Mouse (Mus musculus) forebrain, embryonic 14.5 days (tissue): ENCODE measurements around the gene Prdm16. TPM values are rescaled to one million over a fixed set of nuclear protein-coding genes. Genes with fewer than 3 reads are reported as not detected.

Experiments
- ATAC-seq: fragments of 200-750 bp; cut with Nextera tagmentation; 2 replicates; pipeline ENCODE4 v1.8.0; 2017; ENCODE audit warnings: mild to moderate bottlenecking, moderate library complexity
- DNase-seq: peaks from one replicate; pipeline ENCODE4 v3.0.0-alpha.2; 2015; ENCODE audit warnings: low spot score
- H3K27ac ChIP-seq: fragments of 300-500 bp; sonication (generic); 2 replicates; pipeline ENCODE4 v1.5.1; 2014; ENCODE audit warnings: low read depth, mild to moderate bottlenecking, control low read depth, low read length, moderate library complexity
- H3K27me3 ChIP-seq: fragments of 300-500 bp; sonication (generic); replicated peaks from 2 replicates; pipeline ENCODE4 v1.6.1; 2014; ENCODE audit warnings: low read length, control low read depth, mixed read lengths; ENCODE audit not compliant: control insufficient read depth, insufficient read depth
- H3K36me3 ChIP-seq: fragments of 300-500 bp; sonication (generic); 2 replicates; pipeline ENCODE4 v1.6.1; 2014; ENCODE audit warnings: low read length, control low read depth; ENCODE audit not compliant: control insufficient read depth, insufficient read depth
- H3K4me1 ChIP-seq: fragments of 300-500 bp; sonication (generic); 2 replicates; pipeline ENCODE4 v1.6.1; 2014; ENCODE audit warnings: antibody characterized with exemption, low read length, control low read depth; ENCODE audit not compliant: control insufficient read depth, insufficient read depth
- H3K4me2 ChIP-seq: fragments of 300-500 bp; sonication (generic); 2 replicates; pipeline ENCODE4 v1.6.1; 2014; ENCODE audit warnings: mild to moderate bottlenecking, control low read depth, low read length
- H3K4me3 ChIP-seq: fragments of 300-500 bp; sonication (generic); 2 replicates; pipeline ENCODE4 v1.5.1; 2014; ENCODE audit warnings: low read depth, low read length, control low read depth
- H3K9ac ChIP-seq: fragments of 300-500 bp; sonication (generic); 2 replicates; pipeline ENCODE4 v1.6.1; 2014; ENCODE audit warnings: mild to moderate bottlenecking, low read length, control low read depth, moderate library complexity
- H3K9me3 ChIP-seq: fragments of 300-500 bp; sonication (generic); replicated peaks from 2 replicates; pipeline ENCODE4 v1.6.1; 2016; ENCODE audit warnings: low read length, control low read depth, mixed read lengths; ENCODE audit not compliant: control insufficient read depth
- WGBS: fragments of 180-500 bp; shearing (Covaris S2); extraction: QIAGEN DNeasy Blood & Tissue Kit; methylation state at CpG from one replicate; pipeline ENCODE4 v1.1.7; 2014; 5-methylcytosine and 5-hydroxymethylcytosine counted together
- polyA plus RNA-seq: library from polyadenylated mRNA; unstranded; fragments of >200 nt; fragmentation: Nextera tagmentation; extraction: Ambion mirVana; gene quantifications from 2 replicates; pipeline ENCODE4 v1.2.1, GENCODE M21; 2014

The Prdm16 gene
- polyA plus RNA-seq, 1 experiment from 2014 or later = 20.6 TPM

GRCm38 (mm10) chr4:154358370-154358769, 278.3 kb downstream of the Prdm16 start:
- ATAC-seq (no peak), DNase-seq (no peak)
- 78% methylated on average over 5 of the region's 5 CpGs for WGBS
- Histone ChIP-seq H3K27me3 (no peaks in the 10 kb centered on the region), H3K4me3 (no peak overlapping the region), H3K4me1 (no peaks in the 10 kb centered on the region), H3K9me3 (no peaks in the 10 kb centered on the region), H3K4me2 (no peak overlapping the region), H3K36me3 (peaks cover 10% of the 10 kb centered on the region), H3K9ac (no peak overlapping the region), H3K27ac (no peak overlapping the region)

- no peak overlapping the region for H3K27ac ChIP-seq
- no peaks in the 10 kb centered on the region for H3K27me3 ChIP-seq
- ATAC-seq (no peak), DNase-seq (no peak)
- WGBS = 97% methylated on average over 5 of the region's 5 CpGs
- H3K9me3 ChIP-seq = no peaks in the 10 kb centered on the region
- H3K4me1 ChIP-seq = no peaks in the 10 kb centered on the region
- H3K4me3 ChIP-seq = no peak overlapping the region
- H3K9ac ChIP-seq = no peak overlapping the region
- H3K4me2 ChIP-seq = no peak overlapping the region
- H3K36me3 ChIP-seq = peaks cover 10% of the 10 kb centered on the region
Observed at GRCm38 (mm10) chr4:154355408-154355807, 281.3 kb downstream of the Prdm16 start.

- 54% methylated on average over 13 of the region's 13 CpGs for WGBS
- DNase-seq = no peak
- H3K27me3 ChIP-seq = no peaks in the 10 kb centered on the region
Observed at GRCm38 (mm10) chr4:154352246-154352645, 284.4 kb downstream of the Prdm16 start.

GRCm38 (mm10) chr4:154348197-154348786, 288.4 kb downstream of the Prdm16 start:
- no peak for ATAC-seq
- Histone ChIP-seq H3K9me3 (no peaks in the 10 kb centered on the region), H3K36me3 (peaks cover 16% of the 10 kb centered on the region; the same call in 1 of the 2 replicates), H3K9ac (no peak overlapping the region), H3K4me1 (no peaks in the 10 kb centered on the region), H3K27me3 (no peaks in the 10 kb centered on the region), H3K4me2 (no peak overlapping the region), H3K4me3 (no peak overlapping the region), H3K27ac (no peak overlapping the region)
- 63% methylated on average over 11 of the region's 11 CpGs for whole genome bisulfite sequencing
- DNase-seq = no peak

More at GRCm38 (mm10) chr4:154352246-154352645, 284.4 kb downstream of the Prdm16 start:
- ATAC-seq = no peak
- Histone ChIP-seq H3K4me1 (no peaks in the 10 kb centered on the region), H3K36me3 (peaks cover 10% of the 10 kb centered on the region), H3K4me3 (no peak overlapping the region), H3K9me3 (no peaks in the 10 kb centered on the region), H3K4me2 (no peak overlapping the region), H3K27ac (no peak overlapping the region), H3K9ac (no peak overlapping the region)

- WGBS = 39% methylated on average over 19 of the region's 19 CpGs
- Histone ChIP-seq H3K27ac (no peak overlapping the region), H3K9ac (no peak overlapping the region), H3K9me3 (no peaks in the 10 kb centered on the region), H3K27me3 (no peaks in the 10 kb centered on the region), H3K4me3 (no peak overlapping the region), H3K36me3 (peaks cover 19% of the 10 kb centered on the region; the same call in 1 of the 2 replicates), H3K4me1 (no peaks in the 10 kb centered on the region), H3K4me2 (no peak overlapping the region)
- ATAC-seq (no peak), DNase-seq (no peak)
Observed at GRCm38 (mm10) chr4:154346731-154347522, 289.7 kb downstream of the Prdm16 start.

- Histone ChIP-seq H3K27ac (peak overlapping the region; percentile 6; the same call in 1 of the 2 replicates), H3K4me1 (peaks cover 13% of the 10 kb centered on the region; the same call in 1 of the 2 replicates)
Observed at GRCm38 (mm10) chr4:154336650-154337049, 300.0 kb downstream of the Prdm16 start.

GRCm38 (mm10) chr4:154335761-154336160, 300.9 kb downstream of the Prdm16 start, which contains the start of gene B230104I21Rik:
TSS of gene B230104I21Rik (plus strand) at chr4:154336127.
- WGBS = 37% methylated on average over 12 of the region's 12 CpGs
- H3K4me2 ChIP-seq = peak within 1 kb of the TSS; percentile 18; the same call in 1 of the 2 replicates
- H3K9me3 ChIP-seq = no peaks in the 10 kb centered on the region
- peak; percentile 66 for DNase-seq
- no peaks in the 10 kb centered on the region for H3K27me3 ChIP-seq
- peak within 1 kb of the TSS; percentile 13; the same call in 1 of the 2 replicates for H3K9ac ChIP-seq
- peaks cover 13% of the 10 kb centered on the region; the same call in 1 of the 2 replicates for H3K4me1 ChIP-seq
- H3K4me3 ChIP-seq = no peak within 1 kb of the TSS
- H3K36me3 ChIP-seq = peaks cover 23% of the 10 kb centered on the region; the same call in 1 of the 2 replicates
- H3K27ac ChIP-seq = peak within 1 kb of the TSS; percentile 6; the same call in 1 of the 2 replicates
- peak; percentile 72 for ATAC-seq

More at GRCm38 (mm10) chr4:154336650-154337049, 300.0 kb downstream of the Prdm16 start:
- Histone ChIP-seq H3K4me2 (no peak overlapping the region), H3K4me3 (no peak overlapping the region), H3K9ac (peak overlapping the region; percentile 13; the same call in 1 of the 2 replicates), H3K36me3 (peaks cover 25% of the 10 kb centered on the region), H3K9me3 (no peaks in the 10 kb centered on the region), H3K27me3 (no peaks in the 10 kb centered on the region)
- ATAC-seq (0 out of 2 replicates have a peak, but pooled peaks have one; percentile 33), DNase-seq (no peak)
- WGBS = 15% methylated on average over 10 of the region's 10 CpGs

- no peak overlapping the region for H3K9ac ChIP-seq
- ATAC-seq (no peak), DNase-seq (peak; percentile 42)
- H3K27me3 ChIP-seq = no peaks in the 10 kb centered on the region
- 78% methylated on average over 44 of the region's 48 CpGs for WGBS
- H3K9me3 ChIP-seq = no peaks in the 10 kb centered on the region
- H3K36me3 ChIP-seq = peaks cover 23% of the 10 kb centered on the region; the same call in 1 of the 2 replicates
- H3K27ac ChIP-seq = no peak overlapping the region
- peaks cover 13% of the 10 kb centered on the region; the same call in 1 of the 2 replicates for H3K4me1 ChIP-seq
- H3K4me3 ChIP-seq = no peak overlapping the region
- peak overlapping the region; percentile 18; the same call in 1 of the 2 replicates for H3K4me2 ChIP-seq
Observed at GRCm38 (mm10) chr4:154334699-154335402, 301.8 kb downstream of the Prdm16 start.
